Mouse (Mus musculus): ENCODE results near the gene Plxna3. TPM values are rescaled to one million over a fixed set of nuclear protein-coding genes. Genes with fewer than 3 reads are reported as not detected.
A peak's percentile ranks its signal among the peaks of the same experiment; 100 is the strongest.

The Plxna3 gene
- polyA plus RNA-seq (2014; fragmentation: Nextera tagmentation; extraction: Ambion mirVana), result 11.2 and 11.3 TPM in 2 replicates

- Histone ChIP-seq H3K27ac (replicated peaks; ENCODE audit: low read depth, low read length) (no peak within 1 kb of the TSS), H3K4me3 (ENCODE audit: low read depth, low read length) (peak within 1 kb of the TSS; percentile 53), H3K27me3 (ENCODE audit: control insufficient read depth, insufficient read depth, low read length) (no peaks in the 10 kb centered on the region), H3K9me3 (replicated peaks; ENCODE audit: control insufficient read depth, low read length) (no peaks in the 10 kb centered on the region), H3K4me1 (ENCODE audit: control insufficient read depth, insufficient read depth, low read length) (no peaks in the 10 kb centered on the region), H3K4me2 (ENCODE audit: low read depth, low read length) (peak within 1 kb of the TSS; percentile 53), H3K36me3 (replicated peaks; ENCODE audit: control insufficient read depth, insufficient read depth, low read depth, low read length) (no peaks in the 10 kb centered on the region), H3K9ac (replicated peaks; ENCODE audit: low read length) (peak within 1 kb of the TSS; percentile 73)
- DNase-seq (ENCODE audit: low spot score) (peak; percentile 70), ATAC-seq (replicated peaks; ENCODE audit: insufficient number of reproducible peaks, low FRiP score, low TSS enrichment, low read depth) (peak; percentile 93)
- WGBS, result 16% methylated on average over 28 of the region's 30 CpGs
Measured at GRCm38 (mm10) chrX:74328725-74329161, at the start of gene Plxna3. TSS of gene Plxna3 (plus strand) at chrX:74329066.

GRCm38 (mm10) chrX:74281041-74281731 is 47.7 kb upstream of the Plxna3 start:
- Histone ChIP-seq H3K4me2 (ENCODE audit: low read depth, low read length) (peak overlapping the region; percentile 60), H3K9me3 (replicated peaks; ENCODE audit: control insufficient read depth, low read length) (no peaks in the 10 kb centered on the region), H3K27ac (replicated peaks; ENCODE audit: low read depth, low read length) (no peak overlapping the region), H3K4me1 (ENCODE audit: control insufficient read depth, insufficient read depth, low read length) (no peaks in the 10 kb centered on the region), H3K36me3 (replicated peaks; ENCODE audit: control insufficient read depth, insufficient read depth, low read depth, low read length) (no peaks in the 10 kb centered on the region), H3K4me3 (ENCODE audit: low read depth, low read length) (peak overlapping the region; percentile 57), H3K27me3 (ENCODE audit: control insufficient read depth, insufficient read depth, low read length) (no peaks in the 10 kb centered on the region), H3K9ac (replicated peaks; ENCODE audit: low read length) (peak overlapping the region; percentile 54)
- ATAC-seq (replicated peaks; ENCODE audit: insufficient number of reproducible peaks, low FRiP score, low TSS enrichment, low read depth) (no peak), DNase-seq (ENCODE audit: low spot score) (no peak)
- 12% methylated on average over 14 of the region's 14 CpGs for WGBS

DNA sequence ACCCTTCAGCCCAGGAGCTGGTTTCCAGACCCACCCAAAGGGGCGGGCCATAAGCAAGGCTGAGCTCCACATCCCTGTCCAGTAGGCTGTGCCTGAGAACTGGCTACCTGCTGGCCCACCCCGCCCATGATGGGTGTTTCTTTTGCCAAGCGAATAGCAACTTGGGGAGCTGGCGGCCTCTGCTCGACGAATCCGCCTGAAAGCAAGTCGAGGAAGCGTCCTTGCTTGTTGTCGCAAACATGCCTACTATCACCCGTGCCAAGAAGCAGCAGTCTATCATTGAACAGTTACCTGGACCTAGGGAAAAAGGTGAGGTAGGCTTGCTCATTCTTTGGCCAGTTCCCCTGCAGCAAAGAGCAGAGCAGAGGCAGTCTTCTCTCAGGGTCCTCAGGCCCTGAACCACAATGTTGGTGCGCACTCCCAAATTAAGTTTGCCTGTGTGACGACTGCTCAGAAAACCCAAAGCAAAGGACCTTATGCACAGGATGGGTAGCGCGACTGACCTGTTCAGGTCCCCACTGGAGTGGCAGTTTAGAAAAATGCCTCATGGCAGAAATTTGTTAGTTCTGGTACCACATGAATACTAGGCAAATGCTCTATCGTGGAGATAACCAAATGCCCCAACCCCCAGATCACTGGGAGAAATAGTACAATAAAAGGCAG is 47.0 kb upstream of the Plxna3 start, which contains the start of the genes Taz and Dnase1l1:
Gene Taz, plus strand, starts transcription at position 181 of the 663 bp plus-strand sequence.
Gene Dnase1l1, minus strand, starts transcription at position 606 of the 663 bp plus-strand sequence.
- Histone ChIP-seq H3K27me3 (ENCODE audit: control insufficient read depth, insufficient read depth, low read length) (no peaks in the 10 kb centered on the region), H3K4me3 (ENCODE audit: low read depth, low read length) (peak within 1 kb of the TSS; percentile 57), H3K4me2 (ENCODE audit: low read depth, low read length) (peak within 1 kb of the TSS; percentile 60), H3K27ac (replicated peaks; ENCODE audit: low read depth, low read length) (no peak within 1 kb of the TSS; the same call in none of the 2 replicates), H3K9me3 (replicated peaks; ENCODE audit: control insufficient read depth, low read length) (no peaks in the 10 kb centered on the region), H3K4me1 (ENCODE audit: control insufficient read depth, insufficient read depth, low read length) (no peaks in the 10 kb centered on the region), H3K36me3 (replicated peaks; ENCODE audit: control insufficient read depth, insufficient read depth, low read depth, low read length) (no peaks in the 10 kb centered on the region), H3K9ac (replicated peaks; ENCODE audit: low read length) (peak within 1 kb of the TSS; percentile 70)
- ATAC-seq (replicated peaks; ENCODE audit: insufficient number of reproducible peaks, low FRiP score, low TSS enrichment, low read depth) (peak; percentile 88), DNase-seq (ENCODE audit: low spot score) (peak; percentile 71)
- WGBS, result 13% methylated on average over 16 of the region's 16 CpGs

DNA sequence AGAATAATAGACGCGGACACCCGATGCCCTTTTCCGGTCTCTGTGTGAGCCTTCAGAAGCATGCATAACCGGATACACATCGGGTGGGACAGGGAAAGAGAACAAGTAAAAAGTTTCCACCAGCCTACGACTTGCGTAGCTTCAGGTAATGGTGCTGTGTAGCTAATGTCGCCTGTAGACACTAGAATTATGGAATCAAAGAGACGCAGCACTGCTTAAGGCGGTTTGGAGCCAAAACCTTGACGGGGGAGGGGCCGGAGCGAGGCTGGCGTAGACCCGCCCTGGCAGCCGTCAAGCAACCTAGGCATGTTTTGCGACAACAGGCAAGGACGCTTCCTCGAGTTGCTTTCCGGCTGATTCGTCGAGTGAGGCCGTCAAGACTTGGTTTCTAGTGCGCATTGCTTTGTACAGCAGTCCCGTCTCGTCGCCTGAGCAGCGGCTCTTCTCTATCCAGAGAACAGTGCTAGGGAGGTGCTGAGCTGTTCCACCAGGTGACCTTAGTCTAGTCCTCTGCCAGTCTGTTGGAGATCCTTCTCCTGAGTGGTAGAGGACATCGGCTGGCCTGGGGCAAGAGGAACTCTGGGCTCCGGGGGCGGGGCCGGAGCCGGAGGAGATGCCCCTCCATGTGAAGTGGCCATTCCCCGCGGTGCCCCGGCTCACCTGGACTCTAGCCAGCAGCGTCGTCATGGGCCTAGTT is 46.3 kb upstream of the Plxna3 start:
- Histone ChIP-seq H3K4me3 (ENCODE audit: low read depth, low read length) (peak overlapping the region; percentile 57), H3K27ac (replicated peaks; ENCODE audit: low read depth, low read length) (no peak overlapping the region; the same call in 1 of the 2 replicates), H3K9ac (replicated peaks; ENCODE audit: low read length) (peak overlapping the region; percentile 70), H3K36me3 (replicated peaks; ENCODE audit: control insufficient read depth, insufficient read depth, low read depth, low read length) (no peaks in the 10 kb centered on the region), H3K4me2 (ENCODE audit: low read depth, low read length) (peak overlapping the region; percentile 60), H3K4me1 (ENCODE audit: control insufficient read depth, insufficient read depth, low read length) (no peaks in the 10 kb centered on the region), H3K27me3 (ENCODE audit: control insufficient read depth, insufficient read depth, low read length) (no peaks in the 10 kb centered on the region), H3K9me3 (replicated peaks; ENCODE audit: control insufficient read depth, low read length) (no peaks in the 10 kb centered on the region)
- 22% methylated on average over 35 of the region's 39 CpGs for WGBS
- DNase-seq (ENCODE audit: low spot score) (peak; percentile 88), ATAC-seq (replicated peaks; ENCODE audit: insufficient number of reproducible peaks, low FRiP score, low TSS enrichment, low read depth) (peak; percentile 77)

DNA sequence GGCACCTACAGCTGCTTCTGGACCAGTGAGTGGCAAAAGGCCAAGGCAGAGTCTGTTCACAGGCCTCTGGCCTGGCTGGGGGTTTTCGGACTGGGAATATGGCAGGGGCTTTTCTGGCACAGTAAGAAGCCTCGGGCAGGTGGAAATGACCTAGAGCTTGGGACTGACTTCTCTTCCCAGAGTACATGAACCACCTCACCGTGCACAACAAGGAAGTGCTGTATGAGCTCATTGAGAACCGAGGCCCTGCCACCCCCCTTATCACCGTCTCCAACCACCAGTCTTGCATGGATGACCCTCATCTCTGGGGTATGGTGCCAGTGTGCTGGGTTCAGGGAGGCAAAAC is 45.8 kb upstream of the Plxna3 start:
- 41% methylated on average over 5 of the region's 5 CpGs for WGBS
- peak overlapping the region; percentile 57 for H3K4me3 ChIP-seq (ENCODE audit: low read depth, low read length)
- peak overlapping the region; percentile 60 for H3K4me2 ChIP-seq (ENCODE audit: low read depth, low read length)
- H3K9me3 ChIP-seq (replicated peaks; ENCODE audit: control insufficient read depth, low read length), result no peaks in the 10 kb centered on the region
- no peaks in the 10 kb centered on the region for H3K36me3 ChIP-seq (replicated peaks; ENCODE audit: control insufficient read depth, insufficient read depth, low read depth, low read length)
- DNase-seq (ENCODE audit: low spot score) (no peak), ATAC-seq (replicated peaks; ENCODE audit: insufficient number of reproducible peaks, low FRiP score, low TSS enrichment, low read depth) (peak; percentile 16; the same call in 1 of the 2 replicates)
- H3K9ac ChIP-seq (replicated peaks; ENCODE audit: low read length), result peak overlapping the region; percentile 70
- no peaks in the 10 kb centered on the region for H3K4me1 ChIP-seq (ENCODE audit: control insufficient read depth, insufficient read depth, low read length)
- no peaks in the 10 kb centered on the region for H3K27me3 ChIP-seq (ENCODE audit: control insufficient read depth, insufficient read depth, low read length)
- no peak overlapping the region for H3K27ac ChIP-seq (replicated peaks; ENCODE audit: low read depth, low read length)

DNA sequence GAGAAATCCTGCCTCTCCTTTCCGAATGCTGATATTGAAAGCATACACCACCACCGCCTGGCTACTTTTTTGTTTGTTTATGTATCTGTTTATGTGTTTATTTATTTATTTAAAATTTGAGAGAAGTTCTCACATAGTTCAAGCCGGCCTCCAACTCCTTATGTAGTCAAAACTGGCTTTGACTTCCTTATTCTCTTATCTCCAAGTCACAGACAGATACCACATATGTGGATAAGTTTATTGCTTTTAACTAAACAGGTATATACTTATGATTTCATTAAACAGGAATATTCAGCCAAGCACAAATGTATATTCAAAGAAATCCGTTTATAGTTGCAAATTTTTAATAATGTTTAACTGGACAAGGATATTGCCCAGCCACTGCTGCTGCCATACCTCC is 35.4 kb upstream of the Plxna3 start:
- no peaks in the 10 kb centered on the region for H3K27me3 ChIP-seq (ENCODE audit: control insufficient read depth, insufficient read depth, low read length)
- no peaks in the 10 kb centered on the region for H3K9me3 ChIP-seq (replicated peaks; ENCODE audit: control insufficient read depth, low read length)
- H3K4me2 ChIP-seq (ENCODE audit: low read depth, low read length), result no peak overlapping the region
- WGBS, result 75% methylated on average over 4 of the region's 4 CpGs
- H3K27ac ChIP-seq (replicated peaks; ENCODE audit: low read depth, low read length), result no peak overlapping the region
- ATAC-seq (replicated peaks; ENCODE audit: insufficient number of reproducible peaks, low FRiP score, low TSS enrichment, low read depth) (no peak), DNase-seq (ENCODE audit: low spot score) (no peak)
- H3K4me3 ChIP-seq (ENCODE audit: low read depth, low read length), result no peak overlapping the region
- no peaks in the 10 kb centered on the region for H3K4me1 ChIP-seq (ENCODE audit: control insufficient read depth, insufficient read depth, low read length)
- H3K9ac ChIP-seq (replicated peaks; ENCODE audit: low read length), result no peak overlapping the region
- no peaks in the 10 kb centered on the region; the same call in 1 of the 2 replicates for H3K36me3 ChIP-seq (replicated peaks; ENCODE audit: control insufficient read depth, insufficient read depth, low read depth, low read length)

GRCm38 (mm10) chrX:74296538-74297448 is 32.1 kb upstream of the Plxna3 start, which contains the start of gene Atp6ap1:
TSS of gene Atp6ap1 (plus strand) at chrX:74297097.
- Histone ChIP-seq H3K4me2 (ENCODE audit: low read depth, low read length) (peak within 1 kb of the TSS; percentile 52), H3K4me3 (ENCODE audit: low read depth, low read length) (peak within 1 kb of the TSS; percentile 58), H3K27me3 (ENCODE audit: control insufficient read depth, insufficient read depth, low read length) (no peaks in the 10 kb centered on the region), H3K4me1 (ENCODE audit: control insufficient read depth, insufficient read depth, low read length) (no peaks in the 10 kb centered on the region), H3K9me3 (replicated peaks; ENCODE audit: control insufficient read depth, low read length) (no peaks in the 10 kb centered on the region), H3K9ac (replicated peaks; ENCODE audit: low read length) (peak within 1 kb of the TSS; percentile 73), H3K27ac (replicated peaks; ENCODE audit: low read depth, low read length) (no peak within 1 kb of the TSS), H3K36me3 (replicated peaks; ENCODE audit: control insufficient read depth, insufficient read depth, low read depth, low read length) (no peaks in the 10 kb centered on the region)
- DNase-seq (ENCODE audit: low spot score) (peak; percentile 93), ATAC-seq (replicated peaks; ENCODE audit: insufficient number of reproducible peaks, low FRiP score, low TSS enrichment, low read depth) (peak; percentile 98)
- 18% methylated on average over 37 of the region's 37 CpGs for WGBS

Data from embryonic facial prominence, embryonic 11.5 days (tissue).